Mouse (Mus musculus) ES-CJ7 (cell line): ENCODE results near the gene Pcnx2.

Experiments
- DNase-seq: peaks from one replicate; pipeline ENCODE4 v3.0.0; 2011; ENCODE audit warnings: low read depth, low spot score

Gene Pcnx2

GRCm38 (mm10) chr8:125898899-125899298 is 782 bp upstream of the Pcnx2 start:
- peak; percentile 64 for DNase-seq

- DNase-seq, result no peak
Observed at GRCm38 (mm10) chr8:125897388-125897787, 729 bp downstream of the Pcnx2 start.

DNA sequence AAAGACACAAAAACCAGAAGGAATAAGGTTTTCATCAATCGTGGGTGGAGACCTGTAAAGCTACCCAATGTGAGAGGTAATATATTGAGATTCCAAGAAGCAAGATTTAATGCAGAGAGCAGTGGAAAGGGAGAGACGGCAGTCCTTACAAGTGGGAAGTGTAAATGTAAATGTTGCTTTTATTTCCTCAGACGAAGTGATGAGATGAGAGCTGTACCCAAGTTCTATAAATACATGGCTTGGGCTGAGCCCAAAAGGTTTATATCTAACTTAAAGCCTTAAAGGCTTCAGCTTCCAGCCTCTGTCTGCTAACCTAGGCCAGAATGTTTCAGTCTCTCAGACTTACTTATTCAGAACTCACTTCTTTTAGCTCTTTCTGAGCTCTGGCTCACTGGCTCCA is 8.2 kb downstream of the Pcnx2 start:
- DNase-seq, result no peak

- no peak for DNase-seq
Observed at GRCm38 (mm10) chr8:125887549-125887948, 10.6 kb downstream of the Pcnx2 start.

DNA sequence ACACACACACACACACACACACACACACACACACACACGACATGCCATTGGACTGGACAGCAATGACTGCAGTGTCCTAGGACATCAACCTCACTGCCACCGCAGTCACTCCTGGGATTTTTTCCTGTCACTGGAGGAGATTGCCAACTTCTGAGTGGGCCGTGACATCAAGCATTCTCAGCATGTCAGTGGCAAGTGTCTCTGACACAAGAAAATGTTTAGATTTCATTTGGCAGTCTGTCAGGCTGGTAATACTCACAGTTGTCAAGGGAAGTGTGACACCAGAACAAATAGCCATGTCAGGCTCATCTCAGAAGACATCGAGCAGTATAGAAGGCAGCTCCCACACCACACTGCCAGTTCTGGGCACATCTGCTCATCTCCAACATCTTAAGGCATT is 17.7 kb downstream of the Pcnx2 start:
- no peak for DNase-seq

DNA sequence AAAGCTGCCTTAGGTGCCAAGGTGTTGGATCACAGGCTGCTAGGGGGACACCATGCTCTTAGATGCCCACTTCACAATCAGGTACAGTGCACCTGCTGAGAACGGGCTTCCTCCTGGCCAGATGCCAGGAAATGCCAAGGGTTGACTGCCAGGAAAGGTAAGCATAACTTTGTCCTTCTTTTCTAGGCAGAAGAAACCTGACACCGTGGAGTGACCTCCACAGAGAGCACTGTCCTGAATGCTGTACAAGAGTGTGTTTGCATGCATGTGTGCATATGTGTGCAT is 24.9 kb downstream of the Pcnx2 start:
- DNase-seq, result no peak

GRCm38 (mm10) chr8:125872501-125873249 is 25.4 kb downstream of the Pcnx2 start:
- DNase-seq, result no peak

DNA sequence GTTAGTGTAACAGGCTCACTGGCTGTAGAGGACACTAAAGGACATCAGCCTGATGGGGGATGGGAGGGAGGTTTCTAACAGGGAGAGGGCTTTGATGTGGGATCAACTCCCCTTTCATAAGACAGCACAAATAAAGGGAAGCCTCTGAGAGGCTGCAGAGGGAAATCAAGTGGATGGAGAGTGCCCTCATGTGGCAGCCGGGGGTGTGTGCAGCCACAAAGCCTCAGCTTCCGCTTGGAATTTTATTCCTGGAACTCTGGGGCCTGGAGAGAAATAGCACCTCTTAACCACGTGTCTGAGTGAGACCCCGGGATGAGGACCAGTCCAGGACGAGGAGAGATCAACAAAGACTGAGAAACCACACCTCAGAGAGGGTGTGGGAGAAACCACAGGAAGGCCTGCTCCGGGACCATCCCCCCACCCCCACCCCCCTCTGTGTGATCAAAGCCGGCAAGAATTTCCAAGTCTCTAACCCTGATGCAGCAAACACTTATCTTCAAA is 27.2 kb downstream of the Pcnx2 start:
- peak; percentile 91 for DNase-seq

DNA sequence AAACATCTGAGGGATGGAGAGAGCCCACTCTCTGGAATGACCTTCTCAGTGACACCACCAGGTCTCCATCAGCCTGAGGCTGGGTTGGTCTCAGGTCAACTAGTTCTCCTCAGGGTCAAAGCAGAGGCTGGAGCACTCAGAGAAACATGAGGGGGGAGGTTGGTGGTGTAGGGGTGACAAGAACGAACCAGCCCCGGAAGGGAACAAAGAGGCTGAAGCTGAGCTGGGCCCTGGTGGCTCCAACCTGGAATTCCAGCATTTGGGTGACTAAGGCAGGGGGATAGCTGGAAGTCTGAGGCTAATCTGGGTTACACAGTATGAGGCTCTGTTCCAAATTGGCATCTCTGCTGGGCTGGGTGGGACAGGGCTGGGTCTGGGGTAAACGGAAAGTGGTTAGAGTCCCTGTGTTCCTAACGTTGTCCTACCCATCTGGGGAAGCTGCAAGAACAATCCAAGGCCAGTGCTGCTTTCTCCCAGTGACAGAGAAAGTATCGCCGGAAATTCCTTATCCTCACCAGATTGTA is 27.9 kb downstream of the Pcnx2 start:
- peak; percentile 45 for DNase-seq

GRCm38 (mm10) chr8:125869739-125870138 is 28.4 kb downstream of the Pcnx2 start:
- no peak for DNase-seq

GRCm38 (mm10) chr8:125868552-125868951 is 29.6 kb downstream of the Pcnx2 start:
- peak; percentile 76 for DNase-seq

DNA sequence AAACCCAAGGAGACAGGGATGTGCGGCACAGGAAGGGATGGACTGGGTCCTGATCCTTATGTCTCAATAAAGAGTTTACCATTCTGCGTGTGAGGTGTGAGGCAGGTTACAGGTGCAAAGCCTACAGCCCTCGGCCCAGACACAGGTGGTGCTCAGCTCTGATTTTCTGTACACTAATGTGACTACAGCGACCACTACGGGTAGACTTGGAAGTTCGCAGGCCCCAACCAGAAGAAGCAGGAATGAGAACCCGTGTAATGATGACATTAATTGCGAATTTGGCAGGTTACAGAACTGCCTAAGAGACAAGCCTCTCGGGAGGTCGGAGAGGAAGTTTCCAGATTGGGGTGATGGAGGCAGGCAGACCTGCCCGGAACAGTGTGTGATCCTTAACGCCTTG is 32.0 kb downstream of the Pcnx2 start:
- DNase-seq, result peak; percentile 53

DNA sequence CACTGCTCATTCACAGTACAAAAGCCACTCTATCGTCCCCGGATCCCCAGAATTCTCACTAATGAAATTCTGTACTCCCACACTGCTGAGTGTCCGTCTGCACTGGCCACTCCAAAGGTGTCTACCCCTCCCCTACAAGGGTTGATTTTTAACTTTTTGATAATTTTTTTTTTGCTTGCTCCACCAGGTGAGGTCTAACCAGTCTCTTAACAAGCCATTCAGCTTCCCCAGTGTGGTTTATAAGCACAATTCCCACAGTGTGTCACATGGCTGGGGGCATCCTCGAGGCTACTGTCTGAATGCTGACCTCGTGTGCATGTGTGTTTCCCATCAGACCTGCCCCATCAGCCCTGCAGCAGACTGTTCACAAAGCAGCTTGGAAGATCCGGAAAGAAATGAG is 40.9 kb downstream of the Pcnx2 start:
- DNase-seq, result no peak

DNA sequence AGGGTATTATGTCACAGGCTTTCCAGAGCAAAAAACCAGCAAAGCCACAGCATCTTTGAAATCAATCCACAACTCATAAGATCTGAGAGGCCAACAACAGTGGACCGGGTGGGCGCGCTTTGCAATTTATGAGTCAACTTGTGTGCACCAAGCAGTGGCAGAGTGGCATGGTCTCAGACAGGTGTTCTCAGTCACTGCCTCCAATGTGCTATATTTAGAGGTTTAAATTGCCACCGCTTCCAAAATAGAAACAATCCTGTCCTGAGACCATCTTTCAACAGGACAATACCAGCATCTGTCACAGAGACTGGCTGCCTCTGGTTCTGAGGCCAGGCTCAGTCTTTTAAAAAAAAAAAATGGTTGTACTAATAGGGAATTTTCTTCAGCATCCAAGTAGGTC is 42.0 kb downstream of the Pcnx2 start:
- no peak for DNase-seq

DNA sequence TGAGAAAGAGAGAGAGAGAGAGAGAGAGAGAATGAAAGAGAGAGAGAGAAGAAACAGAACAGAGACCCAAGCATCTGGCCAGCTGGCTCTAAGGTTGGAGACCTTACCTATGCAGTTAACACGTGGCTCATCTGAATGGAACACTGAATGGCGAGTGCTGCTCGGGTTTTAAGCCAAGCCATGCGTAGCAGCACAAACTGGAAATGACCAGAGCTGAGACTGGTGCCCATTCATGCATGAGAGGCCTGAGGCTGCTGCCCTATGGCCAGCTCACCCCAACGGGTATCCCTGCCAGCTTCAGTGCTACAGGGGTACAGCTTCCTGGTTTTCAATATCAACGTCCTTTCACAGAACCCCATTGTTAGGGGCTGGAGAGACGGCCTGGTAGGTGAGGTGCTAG is 43.7 kb downstream of the Pcnx2 start:
- DNase-seq, result no peak

DNA sequence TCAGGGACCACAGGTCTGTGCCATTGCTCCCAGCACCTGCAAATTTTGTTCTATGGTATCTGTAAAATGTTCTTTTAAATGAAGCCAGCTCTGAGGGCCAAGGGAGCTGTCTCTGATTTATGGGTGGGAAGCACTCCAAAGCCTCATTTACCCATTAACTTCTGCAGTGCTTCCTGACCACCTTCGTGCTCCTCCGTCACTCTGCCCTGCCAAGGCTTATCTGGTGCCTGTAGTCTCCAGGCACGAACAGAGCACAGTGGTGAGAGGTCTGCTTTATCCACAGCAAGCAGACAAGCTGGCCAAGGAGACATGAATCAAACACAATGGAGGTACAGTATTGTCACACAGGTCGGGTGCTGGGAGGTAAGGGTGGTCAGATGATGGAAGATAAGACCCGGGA is 44.8 kb downstream of the Pcnx2 start:
- DNase-seq, result no peak

- DNase-seq, result no peak
Observed at GRCm38 (mm10) chr8:125849181-125849580, 48.9 kb downstream of the Pcnx2 start.

GRCm38 (mm10) chr8:125847842-125848241 is 50.3 kb downstream of the Pcnx2 start:
- no peak for DNase-seq

DNA sequence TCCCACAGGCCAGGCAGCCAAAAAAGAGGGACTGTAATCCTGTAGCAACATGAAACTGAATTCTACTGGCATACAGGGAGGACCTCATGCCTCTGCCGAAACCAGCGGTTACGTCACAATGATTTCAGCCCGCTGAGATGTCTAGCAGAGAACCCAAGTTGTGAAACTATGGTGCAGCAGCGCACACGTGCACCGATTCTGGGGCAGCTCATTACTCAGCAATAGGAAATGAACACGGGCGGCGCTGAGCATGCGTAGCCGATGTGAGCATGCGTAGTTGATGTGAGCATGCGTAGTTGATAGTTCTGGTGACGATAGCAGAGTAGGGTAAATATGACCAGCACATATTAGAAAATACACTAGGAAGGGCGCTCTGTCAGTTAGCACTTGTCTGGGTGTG is 52.8 kb downstream of the Pcnx2 start:
- DNase-seq, result no peak

DNA sequence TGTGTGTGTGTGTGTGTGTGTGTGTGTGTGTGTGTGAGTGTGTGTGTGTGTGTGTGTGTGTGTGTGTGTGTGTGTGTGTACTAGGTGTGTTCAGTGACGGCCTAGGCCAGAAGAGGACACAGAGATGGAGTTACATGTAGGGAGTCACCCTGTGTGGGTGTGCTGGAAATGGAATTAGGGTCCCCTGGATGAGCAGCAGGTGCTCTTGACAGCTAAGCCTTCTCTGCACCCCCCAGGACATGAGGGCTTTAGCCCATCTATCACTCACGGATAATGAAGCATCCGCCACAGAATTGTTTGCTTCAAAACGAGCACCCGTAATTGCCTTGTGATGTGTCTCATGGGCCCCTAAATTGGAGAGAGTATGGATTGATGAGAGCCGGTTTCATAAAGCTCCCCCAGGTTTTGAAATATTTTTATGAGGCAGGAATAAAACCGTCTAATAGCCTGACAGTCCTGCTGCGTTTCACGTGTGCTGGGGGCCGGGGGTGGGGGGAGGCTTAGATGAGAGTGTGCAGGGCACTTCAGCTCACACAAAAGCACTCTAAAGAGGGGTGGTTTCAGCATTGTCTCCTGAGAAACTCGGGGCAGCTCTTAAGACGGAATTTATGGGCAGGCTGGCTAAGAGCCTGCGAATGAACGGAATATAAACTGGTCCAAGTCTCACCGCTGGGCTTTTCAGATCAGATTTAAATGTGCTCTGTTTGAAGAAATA is 54.8 kb downstream of the Pcnx2 start:
- no peak for DNase-seq

DNA sequence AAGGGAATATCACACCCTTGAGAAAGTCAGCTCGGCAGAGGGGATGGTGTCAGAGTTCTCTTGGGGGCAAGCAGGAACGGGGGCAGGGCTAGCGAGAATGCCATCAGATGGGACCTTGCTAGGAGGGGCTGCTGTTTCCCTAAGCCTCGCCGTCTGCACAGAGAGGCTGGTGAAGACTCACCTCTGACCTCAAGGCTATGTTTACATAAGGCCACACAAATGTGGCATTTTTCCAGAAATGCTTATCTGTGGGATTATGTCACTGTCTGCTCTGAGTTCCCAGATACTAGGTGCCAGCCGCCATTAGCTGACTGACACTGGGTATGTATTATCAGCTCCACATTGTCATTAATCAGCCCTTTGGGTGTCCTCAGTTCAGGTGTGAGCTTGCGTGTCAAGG is 56.0 kb downstream of the Pcnx2 start:
- DNase-seq, result no peak

- peak; percentile 24 for DNase-seq
Observed at GRCm38 (mm10) chr8:125824688-125825087, 73.4 kb downstream of the Pcnx2 start.

GRCm38 (mm10) chr8:125823719-125824118 is 74.4 kb downstream of the Pcnx2 start:
- no peak for DNase-seq
